Mouse (Mus musculus): Measurements from ENCODE around the gene Zfr2. TPM values are rescaled to one million over a fixed set of nuclear protein-coding genes. Genes with fewer than 3 reads are reported as not detected.
"Not testable (repeated sequence)": the region's sequence is repeated elsewhere in the genome, so short reads cannot be mapped to it uniquely, and the experiment has no call there.

Gene Zfr2
- total and polyA plus RNA-seq, 3 experiments, result 0.81 to 1.4 TPM; not detected in 1

DNA sequence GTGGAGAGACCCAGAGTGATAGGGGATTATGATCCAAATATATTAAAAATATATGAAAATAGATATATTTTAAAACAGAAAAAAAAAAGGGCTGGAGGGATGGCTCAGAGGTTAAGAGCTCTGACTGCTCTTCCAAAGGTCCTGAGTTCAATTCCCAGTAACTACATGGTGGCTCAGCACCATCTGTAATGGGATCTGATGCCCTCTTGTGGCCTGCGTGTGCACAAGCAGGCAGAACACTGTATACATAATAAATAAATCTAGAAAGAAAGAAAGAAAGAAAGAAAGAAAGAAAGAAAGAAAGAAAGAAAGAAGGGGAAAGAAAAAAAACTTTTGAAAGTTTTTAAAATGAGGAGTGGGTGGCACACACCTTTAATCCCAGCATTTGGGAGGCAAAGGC, 15.7 kb upstream of the Zfr2 start:
- H3K9me3 ChIP-seq (replicated peaks; ENCODE audit: insufficient read depth, low read length); H3K4me3 ChIP-seq (ENCODE audit: control insufficient read depth in 1 of 2, insufficient read depth in 1 of 2, low read depth in 2 of 2, low read length in 2 of 2); H3K27ac ChIP-seq (ENCODE audit: control insufficient read depth, low read depth, low read length); H3K9ac ChIP-seq (ENCODE audit: control insufficient read depth, low read depth, low read length, poor library complexity, severe bottlenecking); H3K36me3 ChIP-seq (ENCODE audit: control insufficient read depth in 1 of 2, insufficient read depth in 2 of 2, low read length in 2 of 2); H3K27me3 ChIP-seq (ENCODE audit: control insufficient read depth in 1 of 2, insufficient read depth in 2 of 2, low read length in 2 of 2); H3K79me2 ChIP-seq (ENCODE audit: control insufficient read depth, insufficient read depth, low read length, poor library complexity): not testable (repeated sequence)
- peak; percentile 62 for DNase-seq (ENCODE audit: low read depth, low spot score)
- peak; percentile 24; the same call in 1 of the 2 replicates for TF ChIP-seq ZC3H11A (IDR thresholded peaks at IDR 0.05; ENCODE audit: low read depth, low read length)
- peak; percentile 60 for TF ChIP-seq SMC3 (IDR thresholded peaks at IDR 0.05; ENCODE audit: low read depth, low read length)
- peak; percentile 35 for TF ChIP-seq RAD21 (IDR thresholded peaks at IDR 0.05; ENCODE audit: low read depth, low read length)
- TF ChIP-seq CTCF (IDR thresholded peaks at IDR 0.05 in 2 of 3, conservative IDR thresholded peaks at IDR 0.05 in 1 of 3; ENCODE audit: control insufficient read depth in 1 of 3, insufficient read depth in 1 of 3, low read depth in 2 of 3, low read length in 3 of 3, poor library complexity in 1 of 3, severe bottlenecking in 1 of 3), result peak; percentile 44 to 69 (median 60)
- TF ChIP-seq TBP (IDR thresholded peaks at IDR 0.05; ENCODE audit: low read depth, low read length), result 0 out of 2 replicates have a peak, but pooled peaks have one; percentile 24
- peaks cover 4 to 13% of the 10 kb centered on the region in 2 experiments for H3K4me1 ChIP-seq (ENCODE audit: control insufficient read depth in 1 of 2, insufficient read depth in 2 of 2, low read length in 2 of 2)

DNA sequence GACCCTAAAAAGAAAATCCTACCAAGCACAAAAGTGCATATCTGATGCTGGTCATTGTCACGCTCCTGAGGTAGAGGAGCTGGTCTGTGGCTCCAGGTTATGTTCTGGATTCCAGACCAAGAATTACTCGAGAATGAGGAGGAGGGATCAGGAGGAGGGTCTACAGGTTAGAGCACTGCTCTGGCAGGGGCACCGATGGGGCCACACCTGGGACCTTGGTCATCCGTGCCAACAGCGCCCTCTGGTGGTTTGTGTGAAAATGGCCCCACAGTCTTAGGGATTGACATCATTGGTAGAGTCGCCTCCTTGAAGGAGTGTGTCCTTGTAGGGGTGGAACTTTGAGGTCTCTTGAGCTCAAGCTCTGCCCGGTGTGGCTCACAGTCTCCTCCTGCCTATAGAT, 15.0 kb upstream of the Zfr2 start:
- no peak overlapping the region for H3K9ac ChIP-seq (ENCODE audit: control insufficient read depth, low read depth, low read length, poor library complexity, severe bottlenecking)

DNA sequence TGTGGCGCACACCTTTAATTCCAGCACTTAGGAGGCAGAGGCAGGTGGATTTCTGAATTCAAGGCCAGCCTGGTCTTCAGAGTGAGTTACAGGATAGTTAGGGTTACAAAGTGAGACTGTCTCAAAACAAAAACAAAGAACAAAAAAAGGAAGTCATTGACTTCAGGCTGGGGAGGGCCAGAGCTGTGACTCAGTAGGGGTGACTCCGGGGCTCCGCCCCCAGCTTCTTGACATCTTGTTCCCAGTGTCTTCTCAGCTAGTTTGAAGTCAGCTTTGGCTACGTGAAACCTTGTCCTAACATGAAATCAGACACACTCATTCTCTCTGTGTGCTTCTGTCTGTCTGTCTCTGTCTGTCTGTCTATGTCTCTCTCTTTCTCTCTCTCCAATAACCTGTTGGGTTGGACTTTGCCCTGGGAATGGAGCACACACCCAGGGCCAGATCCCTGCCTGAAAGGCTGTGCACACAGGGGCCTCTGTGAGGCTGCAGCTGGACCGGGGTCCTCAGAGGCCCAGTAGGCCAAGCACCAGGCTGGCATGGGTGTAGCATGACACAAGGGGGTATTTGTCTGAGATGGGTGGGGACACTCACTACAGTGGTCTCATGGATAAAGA, 11.4 kb upstream of the Zfr2 start:
- TF ChIP-seq ETS1 (IDR thresholded peaks at IDR 0.05; ENCODE audit: low read depth, low read length) (0 out of 2 replicates have a peak, but pooled peaks have one; percentile 25), TBP (IDR thresholded peaks at IDR 0.05; ENCODE audit: low read depth, low read length) (no peak), MAX (IDR thresholded peaks at IDR 0.05; ENCODE audit: low read length) (no peak), JUND (IDR thresholded peaks at IDR 0.05; ENCODE audit: low read depth, low read length) (no peak), MYB (IDR thresholded peaks at IDR 0.05; ENCODE audit: low read depth, low read length) (no peak), CTCF (IDR thresholded peaks at IDR 0.05 in 2 of 3, conservative IDR thresholded peaks at IDR 0.05 in 1 of 3; ENCODE audit: control insufficient read depth in 1 of 3, insufficient read depth in 1 of 3, low read depth in 2 of 3, low read length in 3 of 3, poor library complexity in 1 of 3, severe bottlenecking in 1 of 3) (no peak), MYC (IDR thresholded peaks at IDR 0.05; ENCODE audit: low read depth, low read length) (no peak), MAZ (IDR thresholded peaks at IDR 0.05; ENCODE audit: low read depth, low read length) (peak; percentile 67; the same call in 1 of the 2 replicates), CHD1 (IDR thresholded peaks at IDR 0.05; ENCODE audit: low read depth, low read length) (no peak), USF1 (IDR thresholded peaks at IDR 0.05; ENCODE audit: low read depth, low read length) (no peak), BHLHE40 (IDR thresholded peaks at IDR 0.05; ENCODE audit: borderline replicate concordance, low read depth, low read length) (no peak), EP300 (IDR thresholded peaks at IDR 0.05; ENCODE audit: low read depth in 1 of 2, low read length in 2 of 2) (no peak), ELF1 (IDR thresholded peaks at IDR 0.05; ENCODE audit: low read depth, low read length) (no peak), SIN3A (IDR thresholded peaks at IDR 0.05; ENCODE audit: low read length) (peak; percentile 46; the same call in 1 of the 2 replicates), MXI1 (IDR thresholded peaks at IDR 0.05; ENCODE audit: low read depth, low read length) (no peak), KAT2A (conservative IDR thresholded peaks at IDR 0.05; ENCODE audit: low read depth, low read length) (no peak), ZNF384 (IDR thresholded peaks at IDR 0.05; ENCODE audit: low read depth, low read length) (no peak), NRF1 (IDR thresholded peaks at IDR 0.05; ENCODE audit: insufficient read depth, low read depth, low read length, poor library complexity, severe bottlenecking) (no peak)
- H3K27ac ChIP-seq (ENCODE audit: control insufficient read depth, low read depth, low read length), result no peak overlapping the region
- H3K36me3 ChIP-seq (ENCODE audit: control insufficient read depth in 1 of 2, insufficient read depth in 2 of 2, low read length in 2 of 2), result peaks cover 0 to 2% of the 10 kb centered on the region in 2 experiments; a peak in 1 of 4 replicates
- no peaks in the 10 kb centered on the region for H3K9me3 ChIP-seq (replicated peaks; ENCODE audit: insufficient read depth, low read length)
- no peaks in the 10 kb centered on the region for H3K79me2 ChIP-seq (ENCODE audit: control insufficient read depth, insufficient read depth, low read length, poor library complexity)
- peak; percentile 85 for DNase-seq (ENCODE audit: low read depth, low spot score)
- H3K27me3 ChIP-seq (ENCODE audit: control insufficient read depth in 1 of 2, insufficient read depth in 2 of 2, low read length in 2 of 2), result peaks cover 0 to 6% of the 10 kb centered on the region in 2 experiments; a peak in 1 of 4 replicates
- H3K9ac ChIP-seq (ENCODE audit: control insufficient read depth, low read depth, low read length, poor library complexity, severe bottlenecking), result no peak overlapping the region
- peaks cover 4 to 9% of the 10 kb centered on the region in 2 experiments for H3K4me1 ChIP-seq (ENCODE audit: control insufficient read depth in 1 of 2, insufficient read depth in 2 of 2, low read length in 2 of 2)
- H3K4me3 ChIP-seq (ENCODE audit: control insufficient read depth in 1 of 2, insufficient read depth in 1 of 2, low read depth in 2 of 2, low read length in 2 of 2), result no peak overlapping the region

More for the DNA sequence above, 15.0 kb upstream of the Zfr2 start:
- Histone ChIP-seq H3K79me2 (ENCODE audit: control insufficient read depth, insufficient read depth, low read length, poor library complexity) (no peaks in the 10 kb centered on the region), H3K4me3 (ENCODE audit: control insufficient read depth in 1 of 2, insufficient read depth in 1 of 2, low read depth in 2 of 2, low read length in 2 of 2) (no peak overlapping the region), H3K27me3 (ENCODE audit: control insufficient read depth in 1 of 2, insufficient read depth in 2 of 2, low read length in 2 of 2) (no peaks in the 10 kb centered on the region), H3K9me3 (replicated peaks; ENCODE audit: insufficient read depth, low read length) (no peaks in the 10 kb centered on the region), H3K27ac (ENCODE audit: control insufficient read depth, low read depth, low read length) (no peak overlapping the region), H3K36me3 (ENCODE audit: control insufficient read depth in 1 of 2, insufficient read depth in 2 of 2, low read length in 2 of 2) (peaks cover 0 to 2% of the 10 kb centered on the region in 2 experiments; a peak in 1 of 4 replicates), H3K4me1 (ENCODE audit: control insufficient read depth in 1 of 2, insufficient read depth in 2 of 2, low read length in 2 of 2) (peaks cover 4 to 13% of the 10 kb centered on the region in 2 experiments)
- peak; percentile 86 to 96 (median 92) for TF ChIP-seq CTCF (IDR thresholded peaks at IDR 0.05 in 2 of 3, conservative IDR thresholded peaks at IDR 0.05 in 1 of 3; ENCODE audit: control insufficient read depth in 1 of 3, insufficient read depth in 1 of 3, low read depth in 2 of 3, low read length in 3 of 3, poor library complexity in 1 of 3, severe bottlenecking in 1 of 3)
- TF ChIP-seq TCF12 (IDR thresholded peaks at IDR 0.05; ENCODE audit: low read depth, low read length), result no peak
- TF ChIP-seq RAD21 (IDR thresholded peaks at IDR 0.05; ENCODE audit: low read depth, low read length), result peak; percentile 55
- TF ChIP-seq SMC3 (IDR thresholded peaks at IDR 0.05; ENCODE audit: low read depth, low read length), result peak; percentile 64
- no peak for TF ChIP-seq MYC (IDR thresholded peaks at IDR 0.05; ENCODE audit: low read depth, low read length)
- DNase-seq (ENCODE audit: low read depth, low spot score), result peak; percentile 78

All from MEL (cell line).